Mouse (Mus musculus): Measurements from ENCODE around the gene Gpr179.

DNA sequence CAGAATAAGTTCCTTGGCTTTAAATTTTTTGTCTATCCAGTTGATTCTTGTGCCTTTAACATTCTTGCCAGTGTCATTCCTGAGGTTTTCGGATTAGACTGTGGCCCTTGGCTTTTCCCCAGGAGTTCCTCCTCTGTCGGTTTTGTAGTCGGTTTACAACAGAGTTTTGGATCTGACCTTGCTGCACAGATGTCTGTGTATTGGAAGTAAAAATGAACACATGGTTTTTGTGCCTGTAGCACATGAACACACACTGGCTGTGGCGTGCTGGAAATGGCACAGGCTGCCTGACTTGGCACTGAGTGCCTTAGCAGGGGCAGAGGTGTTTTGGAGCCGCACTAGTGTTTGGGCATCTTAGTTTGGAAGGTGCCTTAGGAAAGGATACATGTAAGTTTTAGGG is 16.6 kb upstream of the Gpr179 start:
- TF ChIP-seq CTCF (IDR thresholded peaks at IDR 0.05; ENCODE audit: low read depth, low read length), result no peak
- TF ChIP-seq POLR2A (IDR thresholded peaks at IDR 0.05; ENCODE audit: borderline replicate concordance, low read depth, low read length), result no peak
